In genomic region chr2:126483337-126483736, GRCm38 (mm10) we compare ENCODE assay signal across 23 mouse cellular contexts. TPM values are rescaled to one million over a fixed set of nuclear protein-coding genes. Genes with fewer than 3 reads are reported as not detected.
DNase-seq lines count a peak whose midpoint lies in the region; ATAC-seq and TF ChIP-seq lines count a peak whose summit lies in the region.
"Had no signal": no experiment of that assay in that cellular context is flagged by ENCODE, and none has a peak within 500 bp of the region (broad histone marks: within the 10 kb centered on the region; RNA-seq: fewer than 3 reads in every experiment).

No protein-coding gene starts in this region.

- no peak overlapping the region for H3K4me3 ChIP-seq in kidney, postnatal 0 days (replicated peaks; ENCODE audit: low read depth, low read length)
- H3K4me3 ChIP-seq in MEL (ENCODE audit: control insufficient read depth in 1 of 2, insufficient read depth in 1 of 2, low read depth in 2 of 2, low read length in 2 of 2) = no peak overlapping the region
- H3K4me3 ChIP-seq: embryonic facial prominence, embryonic 12.5 days; forebrain, embryonic 15.5 days; heart, embryonic 15.5 days; hindbrain, embryonic 13.5 days had no signal

- H3K4me2 ChIP-seq in kidney, postnatal 0 days (ENCODE audit: low read length) = no peak overlapping the region
- H3K4me2 ChIP-seq: embryonic facial prominence, embryonic 12.5 days; forebrain, embryonic 15.5 days; heart, embryonic 11.5 days; heart, embryonic 15.5 days; hindbrain, embryonic 13.5 days had no signal

- no peak for TF ChIP-seq CTCF in kidney, postnatal 0 days (IDR thresholded peaks at IDR 0.05; ENCODE audit: low read depth)
- TF ChIP-seq CTCF in MEL (IDR thresholded peaks at IDR 0.05 in 2 of 3, conservative IDR thresholded peaks at IDR 0.05 in 1 of 3; ENCODE audit: control insufficient read depth in 1 of 3, insufficient read depth in 1 of 3, low read depth in 2 of 3, low read length in 3 of 3, poor library complexity in 1 of 3, severe bottlenecking in 1 of 3) = no peak

- no peak for TF ChIP-seq EP300 in MEL (IDR thresholded peaks at IDR 0.05; ENCODE audit: low read depth in 1 of 2, low read length in 2 of 2)

- ATAC-seq in kidney, postnatal 0 days (replicated peaks; ENCODE audit: low FRiP score, low read depth) = no peak
- ATAC-seq in inflammation-experienced regulatory T-cells, adult 6 months = peak; percentile 85
- ATAC-seq: forebrain, embryonic 15.5 days; hindbrain, postnatal 0 days; intestine, embryonic 16.5 days had no signal

- H3K9me3 ChIP-seq in kidney, postnatal 0 days (replicated peaks; ENCODE audit: low read length) = no peaks in the 10 kb centered on the region
- no peaks in the 10 kb centered on the region for H3K9me3 ChIP-seq in MEL (replicated peaks; ENCODE audit: insufficient read depth, low read length)
- H3K9me3 ChIP-seq: embryonic facial prominence, embryonic 12.5 days; forebrain, embryonic 15.5 days; G1E; heart, embryonic 15.5 days; hindbrain, embryonic 13.5 days had no signal

- TF ChIP-seq RAD21 in MEL (IDR thresholded peaks at IDR 0.05; ENCODE audit: low read depth, low read length) = no peak

- H3K27me3 ChIP-seq in kidney, postnatal 0 days (ENCODE audit: insufficient read depth, low read length) = no peaks in the 10 kb centered on the region
- no peaks in the 10 kb centered on the region; a peak in 1 of 4 replicates for H3K27me3 ChIP-seq in MEL (ENCODE audit: control insufficient read depth in 1 of 2, insufficient read depth in 2 of 2, low read length in 2 of 2)
- H3K27me3 ChIP-seq: embryonic facial prominence, embryonic 12.5 days; forebrain, embryonic 15.5 days; heart, embryonic 15.5 days; hindbrain, embryonic 13.5 days had no signal

- DNase-seq in kidney, postnatal 0 days (ENCODE audit: low spot score) = peak; percentile 40
- no peak for DNase-seq in kidney, adult 9 months
- DNase-seq in CD4-positive, CD25-positive, alpha-beta regulatory T cell, adult 2 months (ENCODE audit: low read depth, low spot score) = peak; percentile 34
- DNase-seq in MEL (ENCODE audit: low read depth, low spot score) = peak; percentile 10
- DNase-seq in ovary, adult 18-20 months (ENCODE audit: low spot score) = no peak
- no peak for DNase-seq in liver
- no peak for DNase-seq in embryo, embryonic 9.5 days (ENCODE audit: extremely low spot score)
- DNase-seq: B cell, adult 2 months; cerebellum, adult 11-12 months; cerebellum, adult 9-11 months; embryo, embryonic 11 days; gastrocnemius, postnatal 36 days; heart, adult 18-20 months; heart, postnatal 14 days had no signal

- no peaks in the 10 kb centered on the region for H3K79me2 ChIP-seq in MEL (ENCODE audit: control insufficient read depth, insufficient read depth, low read length, poor library complexity)

- H3K9ac ChIP-seq in kidney, postnatal 0 days (ENCODE audit: low read depth, low read length) = no peak overlapping the region
- H3K9ac ChIP-seq in MEL (ENCODE audit: control insufficient read depth, low read depth, low read length, poor library complexity, severe bottlenecking) = no peak overlapping the region
- H3K9ac ChIP-seq: embryonic facial prominence, embryonic 12.5 days; forebrain, embryonic 15.5 days; heart, embryonic 15.5 days; hindbrain, embryonic 13.5 days had no signal

- H3K4me1 ChIP-seq in kidney, postnatal 0 days (replicated peaks; ENCODE audit: insufficient read depth, low read length) = no peaks in the 10 kb centered on the region
- H3K4me1 ChIP-seq in MEL (ENCODE audit: control insufficient read depth in 1 of 2, insufficient read depth in 2 of 2, low read length in 2 of 2) = no peaks in the 10 kb centered on the region
- H3K4me1 ChIP-seq: embryonic facial prominence, embryonic 12.5 days; forebrain, embryonic 15.5 days; heart, embryonic 15.5 days; hindbrain, embryonic 13.5 days had no signal

- H3K36me3 ChIP-seq in kidney, postnatal 0 days (ENCODE audit: insufficient read depth, low read length) = no peaks in the 10 kb centered on the region
- no peaks in the 10 kb centered on the region for H3K36me3 ChIP-seq in MEL (ENCODE audit: control insufficient read depth in 1 of 2, insufficient read depth in 2 of 2, low read length in 2 of 2)
- H3K36me3 ChIP-seq: embryonic facial prominence, embryonic 12.5 days; forebrain, embryonic 15.5 days; G1E; heart, embryonic 15.5 days; hindbrain, embryonic 13.5 days had no signal

- TF ChIP-seq POLR2A in MEL (IDR thresholded peaks at IDR 0.05; ENCODE audit: control insufficient read depth in 1 of 2, insufficient read depth in 1 of 2, low read depth in 1 of 2, low read length in 2 of 2, poor library complexity in 1 of 2) = no peak

- H3K27ac ChIP-seq in kidney, postnatal 0 days = no peak overlapping the region
- H3K27ac ChIP-seq in MEL (ENCODE audit: control insufficient read depth, low read depth, low read length) = no peak overlapping the region
- H3K27ac ChIP-seq: embryonic facial prominence, embryonic 12.5 days; forebrain, embryonic 15.5 days; heart, embryonic 15.5 days; hindbrain, embryonic 13.5 days; hindbrain, postnatal 0 days had no signal

- 40% methylated on average over 6 of the region's 6 CpGs for WGBS in kidney, postnatal 0 days

TF ChIP-seq in MEL, 35 proteins besides CTCF, POLR2A, EP300 and RAD21:
- TF ChIP-seq ELF1 (IDR thresholded peaks at IDR 0.05; ENCODE audit: low read depth, low read length) = no peak
- TF ChIP-seq MYC (IDR thresholded peaks at IDR 0.05; ENCODE audit: low read depth, low read length) = no peak
- 0 out of 2 replicates have a peak, but pooled peaks have one; percentile 5 for TF ChIP-seq ZNF384 (IDR thresholded peaks at IDR 0.05; ENCODE audit: low read depth, low read length)

RNA-seq across cellular contexts. Expression of gene Atp8b4, which starts 17.1 kb away (rescaled TPM):
- 0.12 and 0.18 TPM in 2 replicates for polyA plus RNA-seq in kidney, postnatal 0 days (2015; fragmentation: Nextera tagmentation; extraction: Ambion mirVana)
- not detected in 2 replicates for total RNA-seq in MEL (2012; rRNA removed)
- polyA plus RNA-seq in MEL (2012; ENCODE audit: insufficient read depth in 1 of 2, insufficient read length in 2 of 2, low read depth in 1 of 2, low replicate concordance in 2 of 2, missing spikeins in 1 of 2) = not detected
- polyA plus RNA-seq in inflammation-experienced regulatory T-cells, adult 6 months (2017; shearing (Covaris generic)) = 1 to 10 TPM in 1 of 3 experiments, under 1 TPM in 2; 0.21 to 7.4 (median 0.91) TPM
- polyA plus RNA-seq: hindbrain, postnatal 0 days had no signal

Comparison
In these comparisons a context has a peak if more than half of its experiments do, and no peak if none do; other contexts are left out.
1. DNase-seq: peak in kidney, postnatal 0 days (single experiment), CD4-positive, CD25-positive, alpha-beta regulatory T cell, adult 2 months (single experiment) and MEL (single experiment); none in kidney, adult 9 months (single experiment), ovary, adult 18-20 months (single experiment), liver (single experiment) and embryo, embryonic 9.5 days (single experiment).